Mouse (Mus musculus) lung, adult 2 months (tissue): ENCODE measurements around the gene Postn.

Experiments used
- CTCF ChIP-seq: fragments of 200-500 bp; IDR thresholded peaks from 2 replicates; pipeline ENCODE4 v1.5.1; 2011; ENCODE audit warnings: mild to moderate bottlenecking, low read length, control low read depth; ENCODE audit not compliant: insufficient read depth
- POLR2A ChIP-seq: fragments of 200-500 bp; IDR thresholded peaks from 2 replicates; pipeline ENCODE4 v1.6.1; 2011; ENCODE audit warnings: low read depth, mild to moderate bottlenecking, control low read depth, low read length, borderline replicate concordance; ENCODE audit errors: extremely low read depth

GRCm38 (mm10) chr3:54399911-54400310 lies 39.0 kb downstream of the Postn start:
- no peak for TF ChIP-seq POLR2A
- TF ChIP-seq CTCF = no peak
